Mouse (Mus musculus): ENCODE measurements around the gene Mogs. TPM values are rescaled to one million over a fixed set of nuclear protein-coding genes. Genes with fewer than 3 reads are reported as not detected.

Gene Mogs
- total and polyA plus RNA-seq, 3 experiments, result 150 to 209 TPM; not detected in 1

DNA sequence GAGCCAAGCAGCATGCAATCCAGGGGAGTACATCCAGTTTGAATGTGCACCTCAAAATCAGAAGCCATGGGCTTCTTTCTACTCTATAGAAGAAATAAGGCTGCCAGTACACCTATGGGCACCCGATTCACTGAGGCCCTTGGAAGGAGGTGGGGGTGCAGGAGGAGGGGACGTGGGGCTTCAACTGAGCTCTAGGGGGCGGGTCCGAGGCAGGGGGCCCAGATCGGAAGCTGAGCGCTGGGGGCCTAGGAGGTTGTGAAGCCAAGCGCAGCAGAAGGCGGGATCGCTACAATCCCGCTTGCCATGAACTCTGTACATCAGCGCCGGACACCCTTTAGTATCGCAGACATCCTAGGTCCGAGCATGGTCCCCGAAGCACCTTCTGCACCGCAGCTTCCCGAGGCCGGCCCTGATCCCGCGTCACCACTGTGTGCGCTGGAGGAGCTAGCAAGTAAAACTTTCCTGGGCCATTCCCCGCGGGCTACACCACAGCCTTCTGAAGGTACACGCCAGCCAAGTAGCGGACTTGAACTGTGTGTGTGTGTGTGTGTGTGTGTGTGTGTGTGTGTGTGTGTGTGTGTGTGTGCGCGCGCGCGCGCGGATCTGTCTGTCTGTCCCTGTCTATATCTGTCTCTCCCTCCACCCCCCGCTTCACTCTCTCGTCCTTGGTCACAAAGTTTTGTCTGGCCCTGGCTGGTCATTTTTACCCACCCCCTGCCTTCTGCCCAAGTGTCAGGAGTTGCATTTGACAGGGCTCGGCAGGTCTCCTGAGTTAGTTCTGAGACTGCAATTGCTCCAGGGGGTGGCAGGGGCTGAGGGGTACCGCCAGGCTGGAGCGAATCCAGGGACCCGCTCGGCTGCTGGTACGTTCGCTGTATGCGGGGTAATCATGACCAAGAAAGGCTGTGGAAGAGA, 28.9 kb upstream of the Mogs start, which contains the start of gene Lbx2:
Gene Lbx2, plus strand, starts transcription at position 247 of the 915 bp plus-strand sequence.
- H3K4me3 ChIP-seq (ENCODE audit: control insufficient read depth in 1 of 2, insufficient read depth in 1 of 2, low read depth in 2 of 2, low read length in 2 of 2), result no peak within 1 kb of the TSS
- H3K4me1 ChIP-seq (ENCODE audit: control insufficient read depth in 1 of 2, insufficient read depth in 2 of 2, low read length in 2 of 2), result no peaks in the 10 kb centered on the region
- no peaks in the 10 kb centered on the region for H3K9me3 ChIP-seq (replicated peaks; ENCODE audit: insufficient read depth, low read length)
- no peak for TF ChIP-seq ZMIZ1 (IDR thresholded peaks at IDR 0.05; ENCODE audit: low read depth, low read length)
- no peak for TF ChIP-seq USF2 (IDR thresholded peaks at IDR 0.05; ENCODE audit: borderline replicate concordance in 1 of 2, insufficient read depth in 1 of 2, low read depth in 1 of 2, low read length in 2 of 2)
- no peak within 1 kb of the TSS for H3K27ac ChIP-seq (ENCODE audit: control insufficient read depth, low read depth, low read length)
- no peaks in the 10 kb centered on the region for H3K79me2 ChIP-seq (ENCODE audit: control insufficient read depth, insufficient read depth, low read length, poor library complexity)
- H3K9ac ChIP-seq (ENCODE audit: control insufficient read depth, low read depth, low read length, poor library complexity, severe bottlenecking), result no peak within 1 kb of the TSS
- DNase-seq (ENCODE audit: low read depth, low spot score), result no peak
- H3K27me3 ChIP-seq (ENCODE audit: control insufficient read depth in 1 of 2, insufficient read depth in 2 of 2, low read length in 2 of 2), result peaks cover 2 to 4% of the 10 kb centered on the region in 2 experiments; a peak in 2 of 4 replicates
- H3K36me3 ChIP-seq (ENCODE audit: control insufficient read depth in 1 of 2, insufficient read depth in 2 of 2, low read length in 2 of 2), result no peaks in the 10 kb centered on the region

DNA sequence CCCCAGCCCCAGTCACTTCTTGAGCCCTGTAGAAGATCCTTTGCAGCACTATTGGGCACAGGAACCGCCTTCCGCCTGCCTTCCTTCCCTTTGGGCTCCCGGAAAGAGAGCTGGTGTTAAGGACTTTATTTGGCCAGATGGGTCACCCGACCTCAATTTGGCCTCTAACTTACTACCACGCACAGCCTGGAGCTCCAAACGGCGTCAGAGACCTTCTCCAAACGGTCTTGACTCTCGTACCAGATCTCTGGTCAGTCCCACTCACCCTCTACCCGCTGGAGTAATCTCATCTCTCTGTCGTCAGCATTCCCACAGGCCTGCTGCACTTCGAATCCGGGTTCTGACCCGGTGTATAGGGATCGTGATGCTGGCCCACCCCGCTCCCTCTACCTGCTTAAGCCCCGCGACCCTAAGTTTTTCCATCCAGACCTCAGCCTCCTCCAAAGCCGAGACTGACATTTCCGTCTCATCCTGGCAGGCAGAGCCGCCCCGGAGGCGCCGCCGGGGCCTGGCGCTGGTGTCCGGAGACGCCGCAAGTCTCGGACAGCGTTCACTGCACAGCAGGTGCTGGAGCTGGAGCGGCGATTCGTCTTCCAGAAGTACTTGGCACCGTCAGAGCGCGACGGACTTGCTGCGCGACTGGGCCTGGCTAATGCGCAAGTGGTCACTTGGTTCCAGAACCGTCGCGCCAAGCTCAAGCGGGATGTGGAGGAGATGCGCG, 27.9 kb upstream of the Mogs start:
- H3K27me3 ChIP-seq (ENCODE audit: control insufficient read depth in 1 of 2, insufficient read depth in 2 of 2, low read length in 2 of 2), result peaks cover 2 to 4% of the 10 kb centered on the region in 2 experiments; a peak in 2 of 4 replicates
- H3K79me2 ChIP-seq (ENCODE audit: control insufficient read depth, insufficient read depth, low read length, poor library complexity), result no peaks in the 10 kb centered on the region
- no peaks in the 10 kb centered on the region for H3K9me3 ChIP-seq (replicated peaks; ENCODE audit: insufficient read depth, low read length)
- no peak for DNase-seq (ENCODE audit: low read depth, low spot score)
- H3K9ac ChIP-seq (ENCODE audit: control insufficient read depth, low read depth, low read length, poor library complexity, severe bottlenecking), result no peak overlapping the region
- H3K4me3 ChIP-seq (ENCODE audit: control insufficient read depth in 1 of 2, insufficient read depth in 1 of 2, low read depth in 2 of 2, low read length in 2 of 2), result no peak overlapping the region
- TF ChIP-seq ZMIZ1 (IDR thresholded peaks at IDR 0.05; ENCODE audit: low read depth, low read length) (no peak), SMC3 (IDR thresholded peaks at IDR 0.05; ENCODE audit: low read depth, low read length) (no peak), POLR2AphosphoS2 (IDR thresholded peaks at IDR 0.05; ENCODE audit: low read length) (no peak), USF2 (IDR thresholded peaks at IDR 0.05; ENCODE audit: borderline replicate concordance in 1 of 2, insufficient read depth in 1 of 2, low read depth in 1 of 2, low read length in 2 of 2) (no peak), TAL1 (IDR thresholded peaks at IDR 0.05; ENCODE audit: low read length) (no peak), RAD21 (IDR thresholded peaks at IDR 0.05; ENCODE audit: low read depth, low read length) (no peak), BHLHE40 (IDR thresholded peaks at IDR 0.05; ENCODE audit: borderline replicate concordance, low read depth, low read length) (no peak)
- H3K27ac ChIP-seq (ENCODE audit: control insufficient read depth, low read depth, low read length), result no peak overlapping the region
- H3K4me1 ChIP-seq (ENCODE audit: control insufficient read depth in 1 of 2, insufficient read depth in 2 of 2, low read length in 2 of 2), result no peaks in the 10 kb centered on the region
- H3K36me3 ChIP-seq (ENCODE audit: control insufficient read depth in 1 of 2, insufficient read depth in 2 of 2, low read length in 2 of 2), result no peaks in the 10 kb centered on the region

DNA sequence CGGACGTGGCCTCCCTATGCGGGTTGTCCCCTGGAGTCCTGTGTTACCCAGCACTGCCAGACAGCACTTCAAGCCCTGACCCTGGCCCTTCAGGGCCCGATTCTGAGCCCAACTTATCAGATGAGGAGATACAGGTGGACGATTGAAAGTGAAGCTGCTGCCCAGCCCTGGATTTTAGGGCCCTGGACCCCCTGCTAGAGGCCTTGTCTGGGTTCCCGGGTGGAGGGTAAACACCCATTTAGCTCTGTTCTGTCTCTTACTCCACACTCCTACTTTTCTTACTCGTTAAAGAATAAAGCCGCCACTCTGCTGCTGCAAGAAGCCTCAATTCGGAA, 27.4 kb upstream of the Mogs start:
- H3K4me1 ChIP-seq (ENCODE audit: control insufficient read depth in 1 of 2, insufficient read depth in 2 of 2, low read length in 2 of 2), result no peaks in the 10 kb centered on the region
- H3K27ac ChIP-seq (ENCODE audit: control insufficient read depth, low read depth, low read length), result no peak overlapping the region
- no peak overlapping the region for H3K9ac ChIP-seq (ENCODE audit: control insufficient read depth, low read depth, low read length, poor library complexity, severe bottlenecking)
- no peaks in the 10 kb centered on the region for H3K79me2 ChIP-seq (ENCODE audit: control insufficient read depth, insufficient read depth, low read length, poor library complexity)
- H3K4me3 ChIP-seq (ENCODE audit: control insufficient read depth in 1 of 2, insufficient read depth in 1 of 2, low read depth in 2 of 2, low read length in 2 of 2), result no peak overlapping the region
- peaks cover 2 to 4% of the 10 kb centered on the region in 2 experiments; a peak in 2 of 4 replicates for H3K27me3 ChIP-seq (ENCODE audit: control insufficient read depth in 1 of 2, insufficient read depth in 2 of 2, low read length in 2 of 2)
- H3K9me3 ChIP-seq (replicated peaks; ENCODE audit: insufficient read depth, low read length), result no peaks in the 10 kb centered on the region
- no peak for DNase-seq (ENCODE audit: low read depth, low spot score)
- TF ChIP-seq POLR2AphosphoS5 (IDR thresholded peaks at IDR 0.05; ENCODE audit: borderline replicate concordance, low read depth, low read length) (no peak), HCFC1 (IDR thresholded peaks at IDR 0.05; ENCODE audit: low read depth, low read length) (no peak), ZC3H11A (IDR thresholded peaks at IDR 0.05; ENCODE audit: low read depth, low read length) (no peak), MXI1 (IDR thresholded peaks at IDR 0.05; ENCODE audit: low read depth, low read length) (no peak), MYC (IDR thresholded peaks at IDR 0.05; ENCODE audit: low read depth, low read length) (no peak), MEF2A (IDR thresholded peaks at IDR 0.05; ENCODE audit: extremely low read depth, insufficient replicate concordance, low read depth, low read length, poor library complexity, severe bottlenecking) (no peak), RAD21 (IDR thresholded peaks at IDR 0.05; ENCODE audit: low read depth, low read length) (no peak), GABPA (IDR thresholded peaks at IDR 0.05; ENCODE audit: low read depth, low read length) (no peak), MAFK (IDR thresholded peaks at IDR 0.05; ENCODE audit: borderline replicate concordance, low read depth, low read length) (no peak), POLR2A (IDR thresholded peaks at IDR 0.05; ENCODE audit: control insufficient read depth in 1 of 2, insufficient read depth in 1 of 2, low read depth in 1 of 2, low read length in 2 of 2, poor library complexity in 1 of 2) (no peak), USF1 (IDR thresholded peaks at IDR 0.05; ENCODE audit: low read depth, low read length) (no peak), E2F4 (IDR thresholded peaks at IDR 0.05; ENCODE audit: borderline replicate concordance, low read depth, low read length) (no peak), JUND (IDR thresholded peaks at IDR 0.05; ENCODE audit: low read depth, low read length) (no peak), BHLHE40 (IDR thresholded peaks at IDR 0.05; ENCODE audit: borderline replicate concordance, low read depth, low read length) (no peak)
- H3K36me3 ChIP-seq (ENCODE audit: control insufficient read depth in 1 of 2, insufficient read depth in 2 of 2, low read length in 2 of 2), result no peaks in the 10 kb centered on the region

Measured in MEL (cell line).